Mouse (Mus musculus): ENCODE measurements around the gene Spata20. TPM values are rescaled to one million over a fixed set of nuclear protein-coding genes. Genes with fewer than 3 reads are reported as not detected.

The Spata20 gene
- not detected in 2 replicates for polyA plus RNA-seq (2012; ENCODE audit: insufficient read depth, insufficient read length, missing spikeins)

DNA sequence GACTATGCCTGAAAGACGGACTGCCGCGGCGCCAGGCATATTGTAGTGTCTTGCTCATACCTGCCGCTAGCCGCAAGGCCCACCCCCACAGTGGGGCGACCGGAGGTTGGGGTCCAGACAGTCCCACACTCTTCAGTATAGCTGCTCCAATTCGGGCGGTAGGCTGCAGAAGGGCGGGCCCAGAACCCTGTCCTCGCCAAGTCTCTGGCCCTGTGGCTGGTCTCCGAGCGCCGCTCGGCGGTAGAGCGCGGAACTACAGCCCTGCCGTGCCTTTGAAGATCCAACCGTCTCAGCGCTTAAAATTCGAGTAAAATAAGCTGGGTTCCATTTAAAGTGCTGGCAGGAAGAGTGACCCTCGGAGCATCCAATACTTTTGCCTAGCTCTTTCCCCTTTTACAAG is at the start of gene Spata20:
Gene Spata20 (minus strand): TSS at position 179 of the 400 bp plus-strand sequence.
- Histone ChIP-seq H3K27ac (ENCODE audit: insufficient read depth, low read depth, low read length) (no peak within 1 kb of the TSS), H3K4me1 (ENCODE audit: control insufficient read depth, insufficient read depth, low read length) (no peaks in the 10 kb centered on the region), H3K4me3 (ENCODE audit: insufficient read depth, low read length) (no peak within 1 kb of the TSS)
- peak; percentile 95 for TF ChIP-seq CTCF (IDR thresholded peaks at IDR 0.05; ENCODE audit: low read depth, low read length)
- TF ChIP-seq POLR2A (IDR thresholded peaks at IDR 0.05; ENCODE audit: borderline replicate concordance, low read depth, low read length) = no peak

DNA sequence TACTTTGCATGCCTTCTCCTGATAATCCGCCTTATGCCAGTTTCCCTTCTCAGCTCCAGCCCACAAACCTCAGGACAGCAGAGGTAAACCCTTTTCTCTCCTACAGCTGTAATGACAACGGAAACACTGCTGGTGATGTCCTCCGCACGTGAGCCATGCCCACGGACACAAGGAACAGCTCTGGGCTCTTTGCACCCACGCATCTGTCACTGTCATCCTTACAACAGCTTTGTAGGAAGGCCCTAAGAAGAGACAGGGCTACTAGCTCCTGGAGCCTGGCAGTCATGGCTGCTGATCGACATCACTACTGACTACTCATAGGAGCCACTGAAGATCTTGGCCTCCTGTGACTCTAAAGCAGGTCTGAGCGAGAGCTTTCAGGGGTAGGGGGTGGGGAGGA is 47.2 kb upstream of the Spata20 start:
- Histone ChIP-seq H3K4me1 (ENCODE audit: control insufficient read depth, insufficient read depth, low read length) (no peaks in the 10 kb centered on the region), H3K27ac (ENCODE audit: insufficient read depth, low read depth, low read length) (no peak overlapping the region), H3K4me3 (ENCODE audit: insufficient read depth, low read length) (no peak overlapping the region)
- TF ChIP-seq POLR2A (IDR thresholded peaks at IDR 0.05; ENCODE audit: borderline replicate concordance, low read depth, low read length) = no peak
- no peak for TF ChIP-seq CTCF (IDR thresholded peaks at IDR 0.05; ENCODE audit: low read depth, low read length)

DNA sequence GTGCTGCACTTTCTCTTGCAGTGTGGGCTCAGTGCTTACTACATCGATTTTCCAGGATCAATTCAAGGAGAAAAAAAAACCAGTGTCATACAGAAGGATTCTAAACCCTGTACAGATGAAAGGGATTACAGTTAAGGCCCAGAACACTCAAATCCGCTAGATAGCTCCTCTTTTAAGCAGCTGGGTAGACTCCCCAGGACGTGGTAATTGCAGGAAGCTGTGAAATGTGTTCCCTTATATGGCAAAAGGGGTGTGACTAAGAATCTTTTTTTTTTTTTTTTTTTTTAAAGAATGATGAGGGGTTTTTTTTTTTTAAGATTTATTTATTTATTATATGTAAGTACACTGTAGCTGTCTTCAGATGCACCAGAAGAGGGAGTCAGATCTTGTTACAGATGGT is 42.9 kb upstream of the Spata20 start:
- TF ChIP-seq POLR2A (IDR thresholded peaks at IDR 0.05; ENCODE audit: borderline replicate concordance, low read depth, low read length) (no peak), CTCF (IDR thresholded peaks at IDR 0.05; ENCODE audit: low read depth, low read length) (no peak)
- no peak overlapping the region for H3K27ac ChIP-seq (ENCODE audit: insufficient read depth, low read depth, low read length)
- H3K4me1 ChIP-seq (ENCODE audit: control insufficient read depth, insufficient read depth, low read length) = no peaks in the 10 kb centered on the region
- no peak overlapping the region for H3K4me3 ChIP-seq (ENCODE audit: insufficient read depth, low read length)

DNA sequence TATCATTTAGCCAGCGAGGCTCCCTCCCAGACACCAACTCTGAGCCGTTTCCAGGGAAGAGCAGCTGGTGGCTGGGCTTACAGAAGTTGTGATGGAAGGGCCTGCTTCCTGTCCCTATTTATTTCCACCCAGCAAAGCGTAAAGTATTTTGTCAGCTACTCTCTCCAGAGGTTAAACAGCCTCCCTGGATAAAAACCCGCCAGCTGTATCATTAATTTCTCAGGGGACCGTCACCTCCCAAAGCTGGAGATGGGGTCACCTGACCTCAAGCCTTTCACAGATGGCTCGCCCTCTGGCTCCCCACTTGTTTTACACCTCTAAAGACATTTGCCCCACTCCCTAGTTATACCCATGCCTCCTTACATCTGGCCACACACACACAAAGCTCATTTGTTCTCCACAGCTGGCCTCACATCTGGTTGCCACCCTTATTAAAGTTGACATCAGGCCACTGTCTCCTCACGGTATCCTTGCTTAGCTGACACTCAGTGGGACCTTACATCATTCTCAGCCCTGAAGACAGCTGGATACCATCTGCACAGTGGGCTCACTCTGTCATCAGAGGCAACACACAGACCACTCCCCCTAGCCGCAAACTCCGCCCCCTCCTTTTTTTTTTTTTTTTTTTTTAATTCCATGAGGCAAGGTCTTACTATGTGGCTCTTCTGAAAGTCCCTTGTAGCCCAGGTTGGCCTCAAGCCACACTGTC is 40.3 kb upstream of the Spata20 start:
- TF ChIP-seq CTCF (IDR thresholded peaks at IDR 0.05; ENCODE audit: low read depth, low read length) = no peak
- TF ChIP-seq POLR2A (IDR thresholded peaks at IDR 0.05; ENCODE audit: borderline replicate concordance, low read depth, low read length) = no peak
- H3K4me3 ChIP-seq (ENCODE audit: insufficient read depth, low read length) = no peak overlapping the region
- H3K4me1 ChIP-seq (ENCODE audit: control insufficient read depth, insufficient read depth, low read length) = 0 out of 2 replicates have a peak, but pooled peaks cover 5% of the 10 kb centered on the region
- no peak overlapping the region for H3K27ac ChIP-seq (ENCODE audit: insufficient read depth, low read depth, low read length)

DNA sequence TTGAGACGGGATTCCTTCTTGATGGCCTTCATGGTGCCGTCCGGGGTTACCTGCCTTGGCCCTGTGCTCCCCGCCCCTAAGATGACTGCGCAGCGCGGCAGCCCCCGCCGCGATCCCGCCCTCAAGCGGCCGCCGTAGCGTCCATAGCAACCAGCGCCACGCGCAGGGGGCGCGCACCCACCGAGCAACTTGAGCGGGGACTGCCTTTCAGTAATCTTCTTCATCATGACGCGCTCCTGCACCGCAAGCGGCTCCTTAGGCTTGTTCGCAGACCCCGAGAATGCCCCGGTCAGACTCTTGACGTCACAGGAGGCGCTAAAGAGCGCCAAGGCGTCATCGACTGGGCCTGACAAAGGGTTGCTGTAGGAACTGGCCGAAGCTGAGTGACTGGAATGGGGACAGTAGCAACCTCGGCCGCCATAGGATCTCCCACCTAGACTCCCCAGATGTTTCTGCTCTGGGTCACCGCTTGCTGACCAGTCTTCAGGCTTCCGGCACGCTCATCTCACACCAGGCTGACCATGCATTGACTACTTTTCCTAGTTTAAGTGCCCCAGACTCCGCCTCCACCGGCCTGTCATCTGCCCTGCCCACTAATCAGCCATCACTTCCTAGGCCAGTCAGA is 35.4 kb upstream of the Spata20 start, which contains the start of gene Mycbpap:
Gene Mycbpap (minus strand): TSS at position 524 of the 625 bp plus-strand sequence.
- TF ChIP-seq POLR2A (IDR thresholded peaks at IDR 0.05; ENCODE audit: borderline replicate concordance, low read depth, low read length) = no peak
- TF ChIP-seq CTCF (IDR thresholded peaks at IDR 0.05; ENCODE audit: low read depth, low read length) = no peak
- Histone ChIP-seq H3K4me3 (ENCODE audit: insufficient read depth, low read length) (peak within 1 kb of the TSS; percentile 61), H3K27ac (ENCODE audit: insufficient read depth, low read depth, low read length) (no peak within 1 kb of the TSS), H3K4me1 (ENCODE audit: control insufficient read depth, insufficient read depth, low read length) (peaks cover 5% of the 10 kb centered on the region; the same call in 1 of the 2 replicates)

DNA sequence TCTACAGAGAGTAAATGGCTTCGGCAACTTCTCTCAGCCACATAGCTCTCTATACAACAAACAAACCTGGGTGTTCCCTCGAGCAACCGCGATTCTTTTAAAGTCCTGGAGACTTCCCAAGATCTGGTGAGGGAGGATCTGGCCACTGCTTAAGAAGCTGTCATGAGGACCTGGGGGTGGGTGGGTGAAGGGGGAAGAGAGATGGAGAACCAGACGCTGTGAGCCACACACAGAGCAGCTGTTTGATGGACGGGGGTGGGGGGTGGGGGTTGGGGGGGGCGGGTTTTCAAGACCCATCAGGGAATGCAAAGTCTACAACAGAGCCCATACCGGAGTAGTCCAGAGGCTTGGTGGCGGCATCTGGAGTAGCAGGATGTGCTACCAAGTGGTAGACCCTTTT is 27.5 kb upstream of the Spata20 start:
- H3K4me3 ChIP-seq (ENCODE audit: insufficient read depth, low read length) = no peak overlapping the region
- TF ChIP-seq POLR2A (IDR thresholded peaks at IDR 0.05; ENCODE audit: borderline replicate concordance, low read depth, low read length) = no peak
- TF ChIP-seq CTCF (IDR thresholded peaks at IDR 0.05; ENCODE audit: low read depth, low read length) = no peak
- H3K27ac ChIP-seq (ENCODE audit: insufficient read depth, low read depth, low read length) = no peak overlapping the region
- H3K4me1 ChIP-seq (ENCODE audit: control insufficient read depth, insufficient read depth, low read length) = no peaks in the 10 kb centered on the region; the same call in 1 of the 2 replicates

DNA sequence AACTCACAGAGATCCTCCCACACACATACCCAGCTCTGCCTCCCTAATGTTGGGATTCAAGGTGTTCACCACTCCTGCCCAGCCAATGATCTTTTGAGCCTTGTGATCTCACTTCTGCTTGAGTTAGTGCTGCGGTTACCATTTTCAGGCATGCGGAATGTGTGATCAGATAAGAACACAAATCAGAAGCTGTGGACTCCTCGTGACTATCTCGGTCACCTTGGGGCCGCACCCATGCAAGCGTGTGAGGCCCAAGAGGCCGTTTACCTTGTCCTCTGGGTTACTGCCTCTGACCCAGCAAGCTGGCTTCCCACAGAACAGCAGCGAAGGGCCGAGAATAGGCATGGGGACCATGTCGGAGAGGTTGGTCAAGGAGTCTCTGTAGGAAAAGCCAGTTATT is 23.0 kb upstream of the Spata20 start:
- no peak for TF ChIP-seq POLR2A (IDR thresholded peaks at IDR 0.05; ENCODE audit: borderline replicate concordance, low read depth, low read length)
- TF ChIP-seq CTCF (IDR thresholded peaks at IDR 0.05; ENCODE audit: low read depth, low read length) = no peak
- Histone ChIP-seq H3K27ac (ENCODE audit: insufficient read depth, low read depth, low read length) (no peak overlapping the region), H3K4me1 (ENCODE audit: control insufficient read depth, insufficient read depth, low read length) (peaks cover 6% of the 10 kb centered on the region), H3K4me3 (ENCODE audit: insufficient read depth, low read length) (no peak overlapping the region)

DNA sequence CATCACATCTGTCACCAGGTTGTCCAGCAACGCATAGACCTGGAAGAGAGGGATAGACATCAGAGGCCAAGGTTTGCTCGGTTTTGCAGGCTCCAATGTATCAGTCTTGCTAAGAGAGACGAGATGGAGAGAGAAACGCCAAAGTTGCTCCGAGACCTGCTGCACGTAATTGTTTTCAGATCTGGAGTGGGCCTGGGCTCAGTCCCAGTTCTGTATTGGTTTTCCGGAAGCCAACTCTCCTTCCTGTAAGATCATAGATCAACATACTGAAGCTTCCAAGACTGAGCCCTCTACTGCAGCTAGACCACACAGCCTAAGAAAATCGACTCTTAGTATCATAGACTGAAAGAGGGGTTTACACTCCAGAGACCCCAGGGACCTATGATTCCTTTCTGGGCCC is 15.5 kb upstream of the Spata20 start:
- no peak for TF ChIP-seq CTCF (IDR thresholded peaks at IDR 0.05; ENCODE audit: low read depth, low read length)
- no peak for TF ChIP-seq POLR2A (IDR thresholded peaks at IDR 0.05; ENCODE audit: borderline replicate concordance, low read depth, low read length)
- Histone ChIP-seq H3K4me3 (ENCODE audit: insufficient read depth, low read length) (no peak overlapping the region), H3K27ac (ENCODE audit: insufficient read depth, low read depth, low read length) (no peak overlapping the region), H3K4me1 (ENCODE audit: control insufficient read depth, insufficient read depth, low read length) (peaks cover 6% of the 10 kb centered on the region)

DNA sequence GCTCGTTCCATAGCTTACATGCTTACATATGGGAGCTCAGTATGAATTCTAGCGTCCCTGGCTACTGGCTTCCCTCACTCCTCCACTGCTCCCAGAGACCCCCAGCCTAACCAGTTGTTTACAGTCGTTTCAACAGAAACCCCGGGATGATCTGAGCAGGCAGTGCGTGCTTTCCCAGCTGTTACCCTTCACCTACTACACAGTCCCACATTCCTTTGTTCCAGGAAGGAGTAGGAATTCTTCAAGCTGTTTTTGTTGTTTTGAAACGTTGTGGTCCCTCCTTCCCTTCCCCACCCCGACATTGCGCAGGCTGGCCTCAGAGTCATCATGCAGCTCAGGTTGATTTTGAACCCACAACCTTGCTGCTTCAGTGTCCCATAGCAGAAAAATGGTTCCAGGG is 14.4 kb upstream of the Spata20 start:
- Histone ChIP-seq H3K4me3 (ENCODE audit: insufficient read depth, low read length) (no peak overlapping the region), H3K4me1 (ENCODE audit: control insufficient read depth, insufficient read depth, low read length) (no peaks in the 10 kb centered on the region; the same call in 1 of the 2 replicates), H3K27ac (ENCODE audit: insufficient read depth, low read depth, low read length) (no peak overlapping the region)
- no peak for TF ChIP-seq POLR2A (IDR thresholded peaks at IDR 0.05; ENCODE audit: borderline replicate concordance, low read depth, low read length)
- TF ChIP-seq CTCF (IDR thresholded peaks at IDR 0.05; ENCODE audit: low read depth, low read length) = no peak

DNA sequence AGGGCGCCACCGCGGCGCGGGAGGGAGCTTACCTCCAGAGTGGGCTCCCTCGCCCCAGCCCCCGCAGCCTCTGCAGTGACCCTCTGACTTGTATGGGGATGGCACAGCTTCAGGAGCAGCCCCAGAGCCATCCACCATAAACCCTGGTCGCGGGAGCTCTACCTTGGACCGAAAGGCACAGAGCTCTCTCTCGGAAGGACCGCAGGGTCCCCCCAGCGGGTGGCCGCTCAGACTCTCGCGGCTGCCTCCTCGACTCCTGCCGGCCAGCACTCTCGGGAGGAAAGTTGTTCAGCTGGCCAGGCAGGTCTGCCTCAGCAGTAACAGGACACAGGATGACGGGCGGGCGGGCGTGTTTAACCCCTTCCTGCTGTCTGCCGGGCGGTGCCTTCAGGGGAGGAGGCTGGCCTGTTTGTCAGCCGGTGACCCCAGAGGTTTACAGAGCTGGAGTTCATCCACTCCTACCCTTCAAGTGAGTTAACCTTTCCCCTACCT is 13.7 kb upstream of the Spata20 start, which contains the start of gene Epn3:
Gene Epn3 (minus strand): TSS at position 314 of the 492 bp plus-strand sequence.
- H3K27ac ChIP-seq (ENCODE audit: insufficient read depth, low read depth, low read length) = no peak within 1 kb of the TSS
- H3K4me3 ChIP-seq (ENCODE audit: insufficient read depth, low read length) = no peak within 1 kb of the TSS
- no peaks in the 10 kb centered on the region for H3K4me1 ChIP-seq (ENCODE audit: control insufficient read depth, insufficient read depth, low read length)
- TF ChIP-seq CTCF (IDR thresholded peaks at IDR 0.05; ENCODE audit: low read depth, low read length) (no peak), POLR2A (IDR thresholded peaks at IDR 0.05; ENCODE audit: borderline replicate concordance, low read depth, low read length) (no peak)
